Mouse (Mus musculus): Measurements from ENCODE around the gene Acrbp. TPM values are rescaled to one million over a fixed set of nuclear protein-coding genes. Genes with fewer than 3 reads are reported as not detected.
"Not testable (repeated sequence)": the region's sequence is repeated elsewhere in the genome, so short reads cannot be mapped to it uniquely, and the experiment has no call there.

The Acrbp gene
- polyA plus RNA-seq, 1 experiment = 18.2 TPM

DNA sequence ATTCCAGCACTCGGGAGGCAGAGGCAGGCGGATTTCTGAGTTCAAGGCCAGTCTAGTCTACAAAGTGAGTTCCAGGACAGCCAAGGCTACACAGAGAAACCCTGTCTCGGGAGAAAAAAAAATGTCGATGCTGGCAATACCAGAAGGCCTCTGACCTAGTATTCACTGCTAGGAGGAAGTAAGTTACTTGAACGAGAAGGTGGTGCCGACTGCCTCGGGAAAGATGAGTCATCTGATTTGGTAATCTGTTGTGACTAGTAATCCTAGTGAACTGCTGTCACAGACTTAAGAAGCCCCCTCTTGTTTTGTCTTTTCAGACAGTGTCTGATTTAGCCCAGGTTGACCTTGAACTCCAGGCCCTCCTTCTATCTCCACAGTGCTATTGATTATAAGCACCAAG is 8.4 kb upstream of the Acrbp start:
- H3K4me1 ChIP-seq (ENCODE audit: control insufficient read depth, insufficient read depth, insufficient read length, low read length) = peaks cover 4% of the 10 kb centered on the region; the same call in 1 of the 2 replicates
- H3K36me3 ChIP-seq (ENCODE audit: control insufficient read depth, insufficient read depth, low read length) = peaks cover 20% of the 10 kb centered on the region
- no peak overlapping the region for H3K4me3 ChIP-seq (ENCODE audit: low read depth, low read length)
- peak overlapping the region; percentile 71 for H3K27ac ChIP-seq (ENCODE audit: insufficient read depth, low read depth, low read length)
- 29% methylated on average over 7 of the region's 7 CpGs for WGBS
- TF ChIP-seq CTCF (IDR thresholded peaks at IDR 0.05; ENCODE audit: extremely low read depth, insufficient read length, insufficient replicate concordance, low read depth, low read length) = no peak
- no peaks in the 10 kb centered on the region for H3K27me3 ChIP-seq (ENCODE audit: control insufficient read depth, insufficient read depth, low read length)

DNA sequence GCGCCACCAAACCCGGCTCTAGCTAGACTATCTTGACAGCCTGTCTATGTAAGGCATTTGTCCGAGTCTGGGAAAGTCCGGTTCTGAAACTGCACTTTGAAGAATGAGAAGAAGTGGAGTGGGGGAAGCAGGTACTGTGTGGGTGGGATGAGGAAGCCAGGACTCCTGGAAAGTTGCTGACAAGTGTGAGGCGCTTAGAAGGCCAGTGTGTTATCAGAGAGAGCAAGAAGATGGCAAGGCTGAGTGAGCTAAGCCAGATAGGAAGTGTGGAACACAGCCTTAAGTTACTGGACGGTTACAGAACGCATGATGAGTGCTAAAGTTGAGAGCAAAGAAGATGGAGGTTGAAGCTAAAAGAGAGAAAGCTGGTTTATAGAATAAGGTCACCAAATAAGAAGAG is 7.4 kb upstream of the Acrbp start:
- Histone ChIP-seq H3K27me3 (ENCODE audit: control insufficient read depth, insufficient read depth, low read length) (no peaks in the 10 kb centered on the region), H3K4me3 (ENCODE audit: low read depth, low read length) (no peak overlapping the region), H3K4me1 (ENCODE audit: control insufficient read depth, insufficient read depth, insufficient read length, low read length) (peaks cover 4% of the 10 kb centered on the region; the same call in 1 of the 2 replicates), H3K27ac (ENCODE audit: insufficient read depth, low read depth, low read length) (no peak overlapping the region), H3K36me3 (ENCODE audit: control insufficient read depth, insufficient read depth, low read length) (peaks cover 20% of the 10 kb centered on the region)
- TF ChIP-seq CTCF (IDR thresholded peaks at IDR 0.05; ENCODE audit: extremely low read depth, insufficient read length, insufficient replicate concordance, low read depth, low read length) (no peak), POLR2A (IDR thresholded peaks at IDR 0.05; ENCODE audit: low read depth, low read length) (no peak)
- WGBS = 87% methylated on average over 7 of the region's 7 CpGs

DNA sequence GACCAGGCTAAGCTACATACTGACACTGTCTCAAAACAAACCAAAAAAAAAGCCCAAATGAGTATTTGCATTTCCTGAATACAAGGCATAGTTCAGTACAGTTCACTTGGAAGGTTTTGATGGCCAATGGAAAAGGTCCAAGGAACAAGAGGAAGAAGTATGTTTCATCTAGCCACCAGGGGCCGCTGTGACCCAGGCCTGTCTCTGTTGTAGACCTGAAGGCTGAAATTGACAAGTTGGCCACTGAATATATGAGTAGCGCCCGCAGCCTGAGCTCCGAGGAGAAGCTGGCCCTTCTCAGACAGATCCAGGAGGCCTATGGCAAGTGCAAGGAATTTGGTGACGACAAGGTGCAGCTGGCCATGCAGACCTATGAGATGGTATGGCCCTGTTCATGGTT is 2.8 kb upstream of the Acrbp start:
- H3K27me3 ChIP-seq (ENCODE audit: control insufficient read depth, insufficient read depth, low read length) = no peaks in the 10 kb centered on the region
- no peaks in the 10 kb centered on the region for H3K4me1 ChIP-seq (ENCODE audit: control insufficient read depth, insufficient read depth, insufficient read length, low read length)
- WGBS = 20% methylated on average over 5 of the region's 5 CpGs
- no peak overlapping the region for H3K4me3 ChIP-seq (ENCODE audit: low read depth, low read length)
- H3K27ac ChIP-seq (ENCODE audit: insufficient read depth, low read depth, low read length) = no peak overlapping the region
- no peak; the same call in 1 of the 2 replicates for TF ChIP-seq POLR2A (IDR thresholded peaks at IDR 0.05; ENCODE audit: low read depth, low read length)
- peak; percentile 91; the same call in 1 of the 2 replicates for TF ChIP-seq CTCF (IDR thresholded peaks at IDR 0.05; ENCODE audit: extremely low read depth, insufficient read length, insufficient replicate concordance, low read depth, low read length)
- peaks cover 55% of the 10 kb centered on the region for H3K36me3 ChIP-seq (ENCODE audit: control insufficient read depth, insufficient read depth, low read length)

DNA sequence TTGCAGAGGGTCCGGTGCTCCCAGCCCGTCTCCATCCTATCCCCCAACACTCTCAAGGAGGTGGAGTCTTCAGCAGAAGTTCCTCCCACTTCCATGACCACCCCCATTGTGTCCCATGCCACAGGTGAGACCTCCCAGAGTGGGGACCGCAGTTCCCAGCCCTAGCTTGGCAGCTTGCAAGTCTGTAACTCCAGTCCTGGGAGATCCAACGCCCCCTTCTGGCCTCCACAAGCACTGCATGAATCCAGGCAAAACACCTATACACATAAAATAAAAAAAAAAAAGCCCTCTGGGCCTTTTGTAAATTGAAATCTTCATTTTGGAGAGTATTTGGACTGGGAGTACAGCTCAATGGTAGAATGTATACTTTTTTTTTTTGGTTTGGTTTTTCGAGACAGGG is 1.7 kb downstream of the Acrbp start:
- WGBS = 75% methylated on average over 5 of the region's 5 CpGs
- Histone ChIP-seq H3K27ac (ENCODE audit: insufficient read depth, low read depth, low read length) (no peak overlapping the region), H3K4me1 (ENCODE audit: control insufficient read depth, insufficient read depth, insufficient read length, low read length) (no peaks in the 10 kb centered on the region), H3K4me3 (ENCODE audit: low read depth, low read length) (no peak overlapping the region), H3K27me3 (ENCODE audit: control insufficient read depth, insufficient read depth, low read length) (no peaks in the 10 kb centered on the region), H3K36me3 (ENCODE audit: control insufficient read depth, insufficient read depth, low read length) (peaks cover 55% of the 10 kb centered on the region)
- TF ChIP-seq CTCF (IDR thresholded peaks at IDR 0.05; ENCODE audit: extremely low read depth, insufficient read length, insufficient replicate concordance, low read depth, low read length) (peak; percentile 48; the same call in 1 of the 2 replicates), POLR2A (IDR thresholded peaks at IDR 0.05; ENCODE audit: low read depth, low read length) (no peak)

DNA sequence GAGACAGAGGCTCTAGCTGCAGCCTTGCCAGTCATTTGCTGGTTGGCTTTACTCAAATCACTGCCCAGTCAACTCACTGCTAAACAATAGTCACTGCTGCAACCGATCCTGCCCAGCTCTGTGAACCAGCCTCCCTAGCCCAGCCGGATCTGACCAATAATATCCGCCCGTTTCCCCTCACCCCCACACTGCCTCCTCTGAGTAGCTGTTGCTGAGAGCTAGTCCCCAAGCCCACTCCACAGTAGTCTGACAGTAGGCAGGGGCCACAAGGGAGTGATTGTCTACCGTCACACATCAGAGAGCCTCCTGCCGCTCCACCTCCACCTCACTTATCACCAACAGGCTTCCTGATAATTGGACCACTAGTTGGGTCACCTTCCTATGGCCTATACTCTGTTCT is 12.0 kb downstream of the Acrbp start:
- H3K27me3 ChIP-seq (ENCODE audit: control insufficient read depth, insufficient read depth, low read length) = no peaks in the 10 kb centered on the region
- TF ChIP-seq CTCF (IDR thresholded peaks at IDR 0.05; ENCODE audit: extremely low read depth, insufficient read length, insufficient replicate concordance, low read depth, low read length) (no peak), POLR2A (IDR thresholded peaks at IDR 0.05; ENCODE audit: low read depth, low read length) (no peak)
- no peaks in the 10 kb centered on the region for H3K36me3 ChIP-seq (ENCODE audit: control insufficient read depth, insufficient read depth, low read length)
- H3K27ac ChIP-seq (ENCODE audit: insufficient read depth, low read depth, low read length) = no peak overlapping the region
- 76% methylated on average over 6 of the region's 6 CpGs for WGBS
- no peak overlapping the region for H3K4me3 ChIP-seq (ENCODE audit: low read depth, low read length)
- peaks cover 21% of the 10 kb centered on the region; the same call in 1 of the 2 replicates for H3K4me1 ChIP-seq (ENCODE audit: control insufficient read depth, insufficient read depth, insufficient read length, low read length)

DNA sequence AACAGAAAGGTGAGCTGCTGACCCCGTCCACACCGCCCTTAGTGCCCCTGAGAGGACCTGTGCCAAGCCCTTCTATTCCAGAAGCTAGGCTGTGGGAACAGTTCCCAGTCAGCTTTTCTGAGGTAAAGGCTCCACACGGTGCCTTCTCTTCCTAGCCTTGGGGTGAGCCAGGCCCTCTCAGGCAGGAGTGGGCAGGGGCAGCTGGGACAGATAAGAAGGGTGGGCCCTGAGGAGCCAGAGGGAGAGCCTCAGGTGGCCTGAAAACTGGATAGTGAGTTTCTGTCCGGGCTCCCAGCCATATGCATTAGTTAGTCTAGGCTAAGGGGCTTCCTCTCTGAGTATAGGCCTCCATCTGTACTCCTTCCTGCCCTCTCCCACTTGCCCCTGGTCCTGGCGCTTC is 13.0 kb downstream of the Acrbp start:
- H3K4me1 ChIP-seq (ENCODE audit: control insufficient read depth, insufficient read depth, insufficient read length, low read length) = peaks cover 26% of the 10 kb centered on the region
- H3K4me3 ChIP-seq (ENCODE audit: low read depth, low read length) = no peak overlapping the region
- H3K36me3 ChIP-seq (ENCODE audit: control insufficient read depth, insufficient read depth, low read length) = no peaks in the 10 kb centered on the region
- H3K27ac ChIP-seq (ENCODE audit: insufficient read depth, low read depth, low read length) = no peak overlapping the region
- WGBS = 85% methylated on average over 5 of the region's 5 CpGs
- TF ChIP-seq POLR2A (IDR thresholded peaks at IDR 0.05; ENCODE audit: low read depth, low read length) (no peak), CTCF (IDR thresholded peaks at IDR 0.05; ENCODE audit: extremely low read depth, insufficient read length, insufficient replicate concordance, low read depth, low read length) (no peak)
- no peaks in the 10 kb centered on the region for H3K27me3 ChIP-seq (ENCODE audit: control insufficient read depth, insufficient read depth, low read length)

DNA sequence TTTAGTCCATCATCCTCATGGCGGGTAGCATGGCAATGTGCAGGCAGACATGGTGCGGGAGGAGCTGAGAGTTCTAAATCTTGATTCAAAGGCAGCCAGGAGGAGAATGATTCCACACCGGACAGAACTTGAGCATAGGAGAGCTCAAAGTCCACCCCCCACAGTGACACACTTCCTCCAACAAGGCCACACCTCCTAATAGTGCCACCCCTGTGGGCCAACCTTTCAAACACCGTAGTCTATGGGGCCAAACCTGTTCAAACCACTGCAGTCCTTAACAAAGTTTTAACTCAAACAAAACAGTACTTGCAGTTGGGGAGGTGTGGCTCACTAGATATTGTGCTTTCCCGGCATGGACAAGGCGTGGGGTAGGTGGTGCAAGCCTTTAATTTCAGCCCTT is 14.4 kb downstream of the Acrbp start:
- TF ChIP-seq CTCF (IDR thresholded peaks at IDR 0.05; ENCODE audit: extremely low read depth, insufficient read length, insufficient replicate concordance, low read depth, low read length) = no peak
- no peak for TF ChIP-seq POLR2A (IDR thresholded peaks at IDR 0.05; ENCODE audit: low read depth, low read length)

DNA sequence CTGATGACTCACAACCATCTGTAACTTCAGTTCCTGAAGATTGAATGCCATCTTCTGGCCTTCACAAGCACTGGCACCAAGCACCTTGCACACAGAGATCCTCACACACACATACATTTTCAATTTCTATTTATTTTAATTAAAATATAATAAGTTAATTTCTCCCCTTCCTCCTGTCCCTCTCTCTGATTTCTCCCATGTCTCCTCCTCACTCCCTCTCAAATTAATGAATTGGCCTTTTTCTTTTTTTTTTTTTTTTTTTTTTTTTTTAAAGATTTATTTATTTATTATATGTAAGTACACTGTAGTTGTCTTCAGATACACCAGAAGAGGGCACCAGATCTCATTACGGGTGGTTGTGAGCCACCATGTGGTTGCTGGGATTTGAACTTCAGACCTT is 15.7 kb downstream of the Acrbp start:
- no CpG with 5 or more reads among the region's 1 CpGs for WGBS

More for the DNA sequence above, 14.4 kb downstream of the Acrbp start:
- WGBS = 56% methylated on average over 6 of the region's 6 CpGs
- H3K4me3 ChIP-seq (ENCODE audit: low read depth, low read length) = no peak overlapping the region
- peak overlapping the region; percentile 32; the same call in 1 of the 2 replicates for H3K27ac ChIP-seq (ENCODE audit: insufficient read depth, low read depth, low read length)
- H3K27me3 ChIP-seq (ENCODE audit: control insufficient read depth, insufficient read depth, low read length) = no peaks in the 10 kb centered on the region
- peaks cover 26% of the 10 kb centered on the region for H3K4me1 ChIP-seq (ENCODE audit: control insufficient read depth, insufficient read depth, insufficient read length, low read length)
- H3K36me3 ChIP-seq (ENCODE audit: control insufficient read depth, insufficient read depth, low read length) = no peaks in the 10 kb centered on the region

More for the DNA sequence above, 15.7 kb downstream of the Acrbp start:
- not testable (repeated sequence) for H3K27ac ChIP-seq (ENCODE audit: insufficient read depth, low read depth, low read length); H3K36me3 ChIP-seq (ENCODE audit: control insufficient read depth, insufficient read depth, low read length); H3K27me3 ChIP-seq (ENCODE audit: control insufficient read depth, insufficient read depth, low read length); H3K4me3 ChIP-seq (ENCODE audit: low read depth, low read length)
- peaks cover 24% of the 10 kb centered on the region for H3K4me1 ChIP-seq (ENCODE audit: control insufficient read depth, insufficient read depth, insufficient read length, low read length)
